Mouse (Mus musculus): ENCODE measurements around the gene 3110082J24Rik. TPM values are rescaled to one million over a fixed set of nuclear protein-coding genes. Genes with fewer than 3 reads are reported as not detected.

3110082J24Rik gene
- not detected in 2 replicates for polyA plus RNA-seq (2015; fragmentation: Nextera tagmentation; extraction: Ambion mirVana)

DNA sequence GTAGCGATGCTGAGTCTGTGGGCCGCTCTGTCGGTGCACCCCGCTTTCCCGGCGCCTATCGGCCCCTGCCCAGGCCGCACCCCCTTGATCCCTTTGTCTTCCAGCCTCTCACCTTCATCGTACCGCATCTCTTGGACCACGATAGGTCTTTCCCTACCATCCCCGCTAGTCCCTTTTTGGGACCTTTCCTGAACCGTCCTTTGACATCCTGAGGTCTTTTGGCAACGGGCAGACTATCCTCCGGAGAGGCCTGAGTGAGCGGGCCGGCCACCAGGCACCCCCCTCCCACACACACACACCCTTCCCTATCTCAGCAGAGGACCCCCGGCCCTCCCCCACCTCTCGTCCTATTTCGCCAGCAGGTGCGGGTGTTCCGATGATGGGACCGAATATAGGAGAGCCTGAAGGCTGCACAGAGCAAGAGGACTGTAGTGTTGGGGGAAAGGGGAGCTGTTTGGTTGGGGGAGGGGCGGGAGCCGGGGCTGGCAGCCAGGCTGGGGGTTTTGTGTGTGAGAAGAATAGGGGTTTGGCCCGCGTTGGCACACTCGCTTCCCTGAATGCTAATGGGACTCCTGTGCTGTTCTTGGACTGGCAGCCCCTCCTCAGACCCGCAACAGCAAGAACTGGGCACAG is at the start of gene 3110082J24Rik:
Gene 3110082J24Rik, minus strand, starts transcription at position 419 of the 633 bp plus-strand sequence.

DNA sequence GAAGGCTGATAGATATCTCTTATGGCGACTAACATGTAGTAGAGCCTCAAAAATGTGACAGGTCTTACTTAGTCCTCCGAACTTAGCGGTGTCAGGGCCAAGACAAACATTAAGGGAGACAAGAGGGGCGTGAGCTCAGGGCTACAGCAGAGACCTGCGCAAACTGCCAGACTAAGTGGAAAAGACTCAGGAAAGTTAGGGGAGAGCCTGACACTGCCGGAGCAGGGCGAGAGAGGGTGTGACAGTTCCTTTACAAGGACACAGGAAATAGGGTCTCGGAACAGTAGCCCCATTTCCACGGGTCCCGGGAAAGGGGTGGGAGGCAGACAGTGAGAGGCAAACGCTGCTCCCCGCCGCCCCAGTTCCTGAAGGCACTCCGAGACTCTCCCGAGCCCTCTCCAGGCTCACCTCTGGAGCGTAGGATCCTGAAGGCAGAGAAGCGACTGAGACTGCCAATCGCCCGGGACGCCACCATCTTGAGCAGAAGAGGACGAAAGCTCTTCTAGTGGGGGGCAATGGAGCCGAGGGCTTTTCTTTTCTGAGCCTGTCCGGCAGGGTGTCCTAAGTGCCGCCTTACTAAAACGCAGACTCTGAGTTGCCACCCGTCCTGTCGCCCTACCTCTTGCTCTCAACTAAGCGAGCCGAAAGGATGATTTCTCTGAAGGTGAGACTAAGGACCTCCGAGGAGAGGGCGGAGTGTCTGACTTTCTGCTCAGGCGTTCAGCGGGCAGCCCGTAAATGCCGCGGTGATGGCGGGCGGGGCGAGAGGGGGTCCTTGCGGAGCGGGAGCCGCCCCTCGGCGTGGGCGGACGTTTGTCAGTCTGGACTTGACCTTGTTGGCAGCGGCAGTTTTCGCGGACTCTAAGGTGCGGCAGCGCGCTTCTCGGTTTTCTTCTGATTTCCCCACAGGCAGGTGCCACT is 48.8 kb upstream of the 3110082J24Rik start, which contains the start of the genes Hadha and Hadhb:
Gene Hadha, minus strand, starts transcription at position 689 of the 921 bp plus-strand sequence.
Gene Hadhb, plus strand, starts transcription at position 775 of the 921 bp plus-strand sequence.

DNA sequence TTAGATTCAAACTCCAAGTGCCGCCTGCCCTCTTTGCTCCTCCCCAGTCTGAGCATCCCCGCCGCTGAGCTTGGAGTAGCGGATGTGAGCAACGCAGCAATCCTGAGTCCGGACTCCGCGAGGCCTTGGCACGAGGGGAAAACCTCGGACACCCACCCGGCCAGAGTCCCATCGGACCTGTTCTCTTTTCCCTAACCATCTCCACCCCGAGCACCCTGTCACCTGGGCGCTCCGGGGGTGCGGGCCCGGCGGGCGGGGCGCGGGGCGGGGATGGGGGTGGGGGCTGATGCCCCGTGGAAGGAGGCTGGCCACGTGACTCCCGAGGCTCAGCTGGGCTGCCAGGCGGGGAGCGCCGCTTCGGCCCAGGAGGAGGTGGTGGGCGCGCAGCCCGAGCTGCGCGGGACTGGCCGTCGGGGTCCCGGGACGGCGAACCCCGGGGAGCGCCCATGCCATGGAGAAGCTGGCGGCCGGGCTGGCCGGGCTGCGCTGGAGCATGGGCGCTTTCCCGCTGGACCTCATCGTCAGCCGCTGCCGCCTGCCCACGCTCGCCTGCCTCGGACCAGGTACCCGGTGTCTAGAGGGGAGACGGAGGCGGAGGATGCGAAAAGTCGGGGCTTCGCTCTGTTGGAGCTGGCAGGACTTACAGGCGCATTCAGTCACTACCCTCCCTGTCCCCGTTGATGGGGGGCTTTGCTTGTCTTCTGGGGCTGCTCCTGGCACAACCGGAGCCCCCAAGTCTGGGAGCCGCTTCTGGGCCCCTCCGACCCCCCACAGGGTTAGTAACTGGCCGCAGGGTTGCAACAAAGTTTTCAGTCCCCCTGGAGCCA is 832 bp downstream of the 3110082J24Rik start, which contains the start of gene Garem2:
Gene Garem2, plus strand, starts transcription at position 321 of the 827 bp plus-strand sequence.

DNA sequence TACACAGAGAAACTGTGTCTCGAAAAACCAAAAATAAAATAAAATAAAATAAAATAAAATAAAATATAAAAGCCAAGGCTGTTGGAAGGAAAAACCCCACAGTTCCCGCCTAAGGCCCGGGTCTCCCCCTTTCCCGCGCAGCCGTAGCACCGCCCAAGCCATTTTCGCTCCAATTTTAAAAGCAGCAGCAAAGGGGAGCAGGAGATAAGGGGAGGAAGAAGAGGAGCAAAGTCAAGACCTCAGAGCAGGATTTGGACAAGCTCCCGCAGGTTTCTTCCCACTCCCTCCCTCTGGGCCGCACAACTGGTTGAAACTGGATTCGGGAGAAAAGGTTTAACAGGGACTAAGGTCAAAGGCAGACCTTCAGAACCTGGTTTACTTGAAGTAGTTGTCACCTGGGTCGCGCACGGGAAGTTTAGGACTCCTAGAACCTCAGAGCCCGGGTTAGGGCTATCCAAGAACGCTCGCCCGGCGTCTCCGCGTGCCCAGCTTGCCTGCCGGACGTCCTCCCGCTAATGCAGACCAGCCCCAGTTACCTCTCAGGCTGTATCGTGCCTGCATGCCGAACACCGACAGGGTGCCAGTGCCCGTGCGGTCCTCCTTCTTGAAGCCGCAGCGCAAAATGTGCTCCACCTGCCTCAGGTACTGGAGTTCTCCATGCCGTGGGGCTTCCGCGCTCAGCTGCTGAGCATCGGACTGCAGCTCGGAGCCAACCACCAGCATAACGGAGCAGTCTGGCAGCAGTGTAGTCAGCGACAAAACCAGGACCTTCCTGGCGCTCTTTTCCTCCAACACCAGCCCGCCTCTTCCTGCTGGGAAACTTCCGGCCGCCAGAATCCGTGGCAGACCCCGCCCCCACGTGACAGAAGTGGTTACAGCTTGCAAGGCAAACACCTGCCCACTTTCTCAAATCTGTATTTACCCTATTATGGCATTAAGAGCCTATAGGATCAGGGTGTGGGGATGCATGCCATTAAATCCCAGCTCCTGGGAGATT is 32.8 kb downstream of the 3110082J24Rik start, which contains the start of gene Tyms:
Gene Tyms, minus strand, starts transcription at position 793 of the 997 bp plus-strand sequence.

Other genes with a start within 250 kb of the 3110082J24Rik start
- gene Il6, start 93.0 kb downstream of the 3110082J24Rik start, polyA plus RNA-seq (2015; fragmentation: Nextera tagmentation; extraction: Ambion mirVana), result 0.57 and 1.3 TPM in 2 replicates
- gene Tyms, start 32.5 kb downstream of the 3110082J24Rik start, polyA plus RNA-seq (2015; fragmentation: Nextera tagmentation; extraction: Ambion mirVana), result 230 and 261 TPM in 2 replicates
- gene Garem2, start 925 bp downstream of the 3110082J24Rik start, polyA plus RNA-seq (2015; fragmentation: Nextera tagmentation; extraction: Ambion mirVana), result 0.02 TPM in 1 of 2 replicates, not detected in the other
- gene Hadha, start 49.1 kb upstream of the 3110082J24Rik start, polyA plus RNA-seq (2015; fragmentation: Nextera tagmentation; extraction: Ambion mirVana), result 69.2 and 77.7 TPM in 2 replicates
- gene Hadhb, start 49.2 kb upstream of the 3110082J24Rik start, polyA plus RNA-seq (2015; fragmentation: Nextera tagmentation; extraction: Ambion mirVana), result 100 and 103 TPM in 2 replicates
- gene Adgrf3, start 99.6 kb upstream of the 3110082J24Rik start, polyA plus RNA-seq (2015; fragmentation: Nextera tagmentation; extraction: Ambion mirVana), result 0.26 and 0.30 TPM in 2 replicates
- gene Selenoi, start 126.5 kb upstream of the 3110082J24Rik start, polyA plus RNA-seq (2015; fragmentation: Nextera tagmentation; extraction: Ambion mirVana), result 11.6 and 12.6 TPM in 2 replicates
- gene Drc1, start 175.3 kb upstream of the 3110082J24Rik start, polyA plus RNA-seq (2015; fragmentation: Nextera tagmentation; extraction: Ambion mirVana), result not detected in 2 replicates

All from spleen, postnatal 0 days (tissue).